Mouse (Mus musculus) urinary bladder, postnatal 36 days (tissue): ENCODE results near the gene Tmem33.

Experiments used
- DNase-seq, 2 experiments: peaks; one replicate each; pipeline ENCODE4 v3.0.0; 2022; ENCODE audit warnings: low spot score in 2 of 2, mixed read lengths in 1 of 2

Tmem33 gene

GRCm38 (mm10) chr5:67260531-67261371, at the start of gene Tmem33:
Tmem33 (plus strand) TSS chr5:67260565.
- peak; percentile 90 to 95 for DNase-seq

DNA sequence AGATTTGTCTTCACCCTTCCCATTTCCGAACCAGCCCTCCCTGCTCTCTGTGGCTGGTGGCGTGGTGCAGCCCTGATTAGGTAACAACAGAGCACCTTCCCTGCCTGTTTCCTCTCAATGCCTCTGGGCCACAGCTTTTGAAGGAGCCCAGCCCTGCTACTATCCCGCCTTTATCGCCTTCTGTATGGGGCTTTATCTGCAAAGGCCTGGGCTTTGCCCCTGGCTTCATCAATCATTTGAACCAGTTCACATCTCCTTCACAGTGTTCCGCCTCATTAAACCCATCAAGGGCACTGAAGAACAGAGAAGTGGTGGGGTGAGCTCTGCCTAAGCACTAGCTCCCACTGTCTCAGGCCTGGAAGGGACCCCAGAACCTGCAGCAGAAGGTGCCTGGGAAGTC, 47.2 kb upstream of the Tmem33 start:
- no peak for DNase-seq

DNA sequence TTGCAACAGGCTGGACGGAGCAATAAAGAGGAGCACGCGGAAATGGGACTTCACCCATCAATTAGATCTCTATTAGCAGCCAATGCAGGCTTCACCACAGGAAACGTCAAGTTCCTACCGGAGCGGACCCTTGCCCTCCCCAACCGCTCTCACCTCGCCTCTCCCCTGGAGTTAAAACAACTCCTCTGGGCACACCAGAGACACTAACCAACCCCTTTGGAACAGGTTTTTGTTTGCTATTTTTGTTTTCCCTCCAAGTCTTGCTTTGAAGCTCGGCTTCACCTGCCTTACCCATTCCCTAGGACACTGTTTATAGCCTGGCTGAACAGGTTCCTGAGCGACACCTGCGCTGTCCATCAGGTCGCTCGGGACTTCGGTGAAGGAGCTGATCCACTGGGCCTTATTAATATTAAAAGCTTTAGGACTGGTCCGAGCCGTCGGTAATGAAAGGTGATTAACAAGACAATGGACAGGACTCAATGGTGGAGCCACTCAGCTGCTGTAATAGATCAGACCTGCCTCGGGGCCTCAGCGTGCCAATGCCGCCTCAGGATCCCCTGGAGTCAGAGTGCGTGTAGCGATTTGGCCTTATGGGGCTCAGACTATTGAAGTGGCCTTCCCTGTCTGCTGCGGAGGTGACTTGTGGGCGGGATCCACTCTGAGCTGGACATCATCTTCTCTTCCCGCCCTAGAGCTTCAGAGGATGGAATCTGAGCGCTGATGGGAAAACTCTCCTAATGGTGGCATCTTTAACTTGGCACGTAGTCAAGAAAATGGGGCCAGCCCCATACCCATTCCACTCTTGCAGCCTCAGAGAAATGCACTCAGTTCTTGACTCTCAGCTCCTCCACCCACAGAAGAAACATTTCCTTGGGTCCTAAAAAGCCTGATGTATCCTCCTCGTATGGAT, 45.0 kb upstream of the Tmem33 start:
- DNase-seq = no peak

DNA sequence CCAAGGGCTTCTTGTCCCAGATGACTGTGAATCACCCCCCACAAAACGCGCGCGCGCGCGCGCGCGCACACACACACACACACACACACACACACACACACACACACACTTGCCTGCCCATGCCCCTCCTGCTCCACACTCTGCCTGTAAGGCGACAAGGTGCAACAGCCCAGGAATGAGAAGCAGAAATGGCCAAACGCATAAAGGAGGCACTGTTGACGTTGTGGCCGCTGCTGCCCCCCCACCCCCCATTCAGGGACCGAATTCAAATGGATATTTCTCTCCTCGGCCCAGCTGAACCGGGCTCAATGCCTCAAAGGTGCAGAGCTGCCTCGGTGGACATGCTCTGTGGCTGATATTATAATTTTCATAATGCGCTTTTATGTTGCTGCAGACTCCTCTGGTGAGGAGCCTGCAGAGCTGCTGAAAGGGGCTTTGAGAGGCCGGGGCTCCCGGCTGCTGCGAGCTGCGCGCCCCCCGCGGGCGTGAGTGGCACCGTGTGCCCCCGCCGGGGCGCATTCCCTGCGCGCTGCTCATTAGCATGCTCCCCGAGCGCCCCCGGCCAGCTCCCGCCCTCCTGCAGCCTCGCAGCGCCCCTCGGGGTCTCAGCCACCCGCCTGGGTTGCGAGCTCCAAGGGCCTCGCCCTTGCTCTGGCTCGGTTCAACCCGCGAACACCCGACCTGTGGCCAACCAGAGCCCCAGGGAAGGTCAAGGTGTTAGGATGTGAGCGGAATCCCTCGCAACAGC, 44.2 kb upstream of the Tmem33 start:
- no peak for DNase-seq

GRCm38 (mm10) chr5:67216779-67217095, 43.6 kb upstream of the Tmem33 start:
- DNase-seq = no peak

DNA sequence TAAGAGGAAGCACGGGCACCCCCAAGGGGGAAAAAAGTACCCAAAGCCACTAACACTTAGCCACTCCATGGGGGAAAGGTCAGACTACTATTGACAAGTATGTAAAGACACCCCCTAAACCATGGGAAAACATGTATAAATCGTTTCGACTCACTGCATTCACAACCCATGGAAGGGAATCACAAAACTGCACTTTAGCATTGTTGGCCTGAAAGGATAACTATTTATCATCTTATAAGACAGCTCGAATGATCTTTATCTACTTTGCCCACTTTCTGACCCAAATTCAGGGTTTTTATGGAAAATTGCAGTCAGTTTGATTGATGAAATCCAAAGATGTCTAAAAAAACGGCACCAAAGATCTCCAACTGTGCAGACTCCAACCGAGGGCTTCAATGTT, 38.5 kb upstream of the Tmem33 start:
- DNase-seq = no peak

GRCm38 (mm10) chr5:67222440-67223390, 37.6 kb upstream of the Tmem33 start:
- no peak for DNase-seq

- no peak for DNase-seq
Observed at GRCm38 (mm10) chr5:67223391-67224121, 36.8 kb upstream of the Tmem33 start.

- DNase-seq = no peak
Observed at GRCm38 (mm10) chr5:67224122-67224502, 36.3 kb upstream of the Tmem33 start.

GRCm38 (mm10) chr5:67225758-67226157, 34.6 kb upstream of the Tmem33 start:
- DNase-seq = no peak

GRCm38 (mm10) chr5:67227261-67227660, 33.1 kb upstream of the Tmem33 start:
- DNase-seq = no peak

- DNase-seq = no peak
Observed at GRCm38 (mm10) chr5:67227682-67228444, 32.5 kb upstream of the Tmem33 start.

DNA sequence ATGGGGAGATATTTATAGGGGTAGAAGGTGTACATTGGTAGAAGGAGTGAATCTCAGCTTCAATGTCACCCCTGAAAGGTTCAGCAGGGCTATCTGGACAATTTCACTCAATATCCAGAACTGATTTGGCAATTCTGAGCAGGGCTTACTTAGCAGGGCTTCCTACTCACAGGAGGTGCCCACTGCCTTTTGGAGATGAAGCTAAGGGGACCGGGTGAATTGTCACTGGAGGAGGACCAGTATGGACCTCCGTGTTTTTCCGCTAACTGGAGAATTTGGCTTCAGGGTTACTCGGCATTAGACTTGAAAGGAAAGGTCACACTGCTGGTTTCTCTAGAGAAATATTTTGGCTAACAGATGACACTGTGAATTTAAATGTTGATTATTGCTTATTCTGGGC, 25.7 kb upstream of the Tmem33 start:
- DNase-seq = no peak

DNA sequence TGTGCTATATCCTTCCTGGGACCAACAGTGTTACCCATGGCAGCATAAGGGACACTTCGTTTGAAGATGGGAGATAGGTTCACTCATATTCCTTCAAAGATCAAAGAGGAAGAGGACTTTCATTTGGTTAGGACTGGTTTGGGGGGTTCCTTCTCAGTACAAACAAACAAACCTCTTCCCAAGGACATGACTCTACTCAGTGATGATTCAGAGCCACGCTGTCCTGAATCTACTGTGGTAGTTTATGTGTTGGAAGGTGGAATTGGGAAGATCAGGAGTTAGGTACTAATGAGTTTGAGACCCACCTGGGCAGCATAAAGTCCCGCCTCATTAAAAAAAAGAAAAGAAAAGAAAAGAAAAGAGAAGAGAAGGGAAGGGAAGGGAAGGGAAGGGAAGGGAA, 24.9 kb upstream of the Tmem33 start:
- no peak for DNase-seq

DNA sequence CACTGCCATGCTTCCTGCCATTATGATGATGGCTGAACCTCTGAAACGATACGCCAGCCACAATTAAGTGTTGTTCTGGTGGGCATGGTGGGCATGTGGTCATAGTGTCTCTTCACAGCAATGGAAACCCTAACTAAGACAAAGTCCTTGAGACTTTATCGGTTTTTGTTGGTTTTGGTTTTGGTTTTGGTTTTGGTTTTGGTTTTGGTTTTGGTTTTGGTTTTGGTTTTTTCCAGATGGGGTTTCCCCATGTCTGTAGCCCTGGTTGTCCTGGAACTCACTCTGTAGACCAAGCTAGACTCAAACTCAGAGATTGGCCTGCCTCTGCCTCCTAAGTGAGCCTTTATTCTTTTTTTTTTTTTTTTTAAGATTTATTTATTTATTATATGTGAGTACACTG, 23.8 kb upstream of the Tmem33 start:
- DNase-seq = no peak

DNA sequence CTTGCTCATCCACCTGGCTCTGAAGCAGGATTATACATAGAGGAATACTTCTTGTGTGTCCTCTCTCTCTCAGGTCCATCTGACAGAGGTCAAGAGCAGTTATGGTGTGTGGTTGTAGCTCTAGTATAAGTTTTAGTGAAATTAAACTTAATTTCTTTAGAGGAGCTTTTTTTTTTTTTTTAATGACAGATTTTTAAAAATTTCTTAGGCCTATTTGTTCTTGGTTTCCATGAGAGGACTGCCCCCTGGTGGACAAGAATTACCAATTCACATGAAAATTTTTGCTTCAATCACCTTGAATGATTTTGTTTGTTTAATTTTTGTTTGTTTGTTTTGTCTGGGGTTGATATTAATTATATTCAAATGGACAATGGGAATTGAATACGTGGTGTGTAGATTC, 22.1 kb upstream of the Tmem33 start:
- no peak for DNase-seq

DNA sequence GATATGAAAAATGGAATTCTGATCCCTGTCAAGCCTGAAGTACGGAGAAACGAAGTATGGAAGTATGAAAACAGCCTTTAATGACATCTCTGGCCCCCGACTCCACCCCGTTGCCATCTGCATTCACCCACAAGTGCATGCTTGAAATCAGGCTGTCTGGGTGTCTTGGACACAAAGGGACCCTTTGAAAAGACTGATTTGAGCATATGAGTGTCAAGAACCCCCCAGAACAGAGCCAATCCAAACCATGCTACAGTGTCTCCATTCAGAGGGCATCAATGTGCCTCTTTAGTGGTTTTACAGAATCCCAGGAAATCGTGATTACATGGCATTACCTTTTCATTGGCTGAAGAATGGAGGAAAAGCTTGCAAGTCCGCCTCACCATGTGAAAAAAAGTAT, 18.7 kb upstream of the Tmem33 start:
- no peak for DNase-seq

DNA sequence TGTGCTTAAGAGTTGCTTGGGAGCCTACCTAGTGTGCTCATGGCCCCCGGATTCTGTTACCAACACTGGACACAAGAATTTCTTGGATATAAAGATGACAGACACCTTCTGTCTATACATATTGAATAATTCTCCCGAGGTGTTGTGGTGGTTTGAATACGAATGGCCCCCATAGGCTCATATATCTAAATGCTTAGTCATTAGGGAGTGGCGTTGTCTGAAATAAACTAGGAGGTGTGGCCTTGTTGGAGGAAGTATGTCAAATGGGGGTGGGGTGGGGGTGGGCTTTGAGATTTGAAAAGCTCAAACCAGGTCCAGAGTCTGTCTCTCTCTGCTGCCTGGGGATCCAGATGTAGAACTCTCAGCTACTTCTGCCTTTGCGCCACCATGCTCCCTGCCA, 17.1 kb upstream of the Tmem33 start:
- no peak for DNase-seq

GRCm38 (mm10) chr5:67252261-67252660, 8.1 kb upstream of the Tmem33 start:
- DNase-seq = no peak

GRCm38 (mm10) chr5:67255664-67256063, 4.7 kb upstream of the Tmem33 start:
- no peak for DNase-seq
